Mouse (Mus musculus): ENCODE data around the gene Il12rb1. TPM values are rescaled to one million over a fixed set of nuclear protein-coding genes. Genes with fewer than 3 reads are reported as not detected.

Il12rb1 gene
- polyA plus RNA-seq, 1 experiment from 2014 or later, result 0.16 TPM

- Histone ChIP-seq H3K4me2 (replicated peaks; ENCODE audit: low read depth, low read length) (no peak overlapping the region), H3K9me3 (ENCODE audit: low read length) (no peaks in the 10 kb centered on the region), H3K9ac (replicated peaks; ENCODE audit: low read depth) (no peak overlapping the region), H3K36me3 (ENCODE audit: insufficient read depth, low read length) (peaks cover 5% of the 10 kb centered on the region; the same call in 1 of the 2 replicates), H3K4me3 (ENCODE audit: low read depth, low read length) (no peak overlapping the region), H3K27me3 (replicated peaks; ENCODE audit: insufficient read depth, low read length) (no peaks in the 10 kb centered on the region), H3K4me1 (ENCODE audit: insufficient read depth, low read depth, low read length) (peaks cover 2% of the 10 kb centered on the region), H3K27ac (ENCODE audit: low read length) (no peak overlapping the region)
- TF ChIP-seq EP300 (IDR thresholded peaks at IDR 0.05), result no peak
- TF ChIP-seq CTCF (IDR thresholded peaks at IDR 0.05), result peak; percentile 99
- ATAC-seq, result no peak
- peak; percentile 83 for DNase-seq (ENCODE audit: low spot score)
- 27% methylated on average over 22 of the region's 22 CpGs for WGBS
Measured at GRCm38 (mm10) chr8:70841147-70842072, 33.2 kb downstream of the Il12rb1 start.

DNA sequence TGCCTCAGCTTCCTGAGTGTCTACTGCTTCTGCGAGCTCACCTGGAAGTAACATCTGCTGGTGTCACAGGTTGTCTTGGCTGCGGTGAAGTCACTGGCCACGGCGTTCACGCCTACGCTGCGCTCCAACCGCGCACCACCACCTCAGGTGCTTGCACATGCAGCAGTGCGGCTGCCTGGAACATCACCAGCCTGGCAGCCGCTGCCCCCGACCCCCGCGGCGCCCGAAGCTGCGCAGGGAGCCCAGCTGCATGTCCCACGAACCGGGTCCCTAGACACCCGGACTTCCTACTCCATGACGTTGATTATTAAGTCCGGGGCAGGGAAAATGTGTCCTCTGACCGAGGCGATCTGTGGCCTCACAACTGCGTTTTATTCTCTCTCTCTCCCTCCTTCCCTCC, 34.2 kb downstream of the Il12rb1 start:
- H3K27me3 ChIP-seq (replicated peaks; ENCODE audit: insufficient read depth, low read length), result no peaks in the 10 kb centered on the region
- H3K4me1 ChIP-seq (ENCODE audit: insufficient read depth, low read depth, low read length), result peaks cover 2% of the 10 kb centered on the region
- no peak for DNase-seq (ENCODE audit: low spot score)
- no peak overlapping the region for H3K4me2 ChIP-seq (replicated peaks; ENCODE audit: low read depth, low read length)
- no peaks in the 10 kb centered on the region for H3K9me3 ChIP-seq (ENCODE audit: low read length)
- no peak overlapping the region for H3K9ac ChIP-seq (replicated peaks; ENCODE audit: low read depth)
- no peak for ATAC-seq
- no peak overlapping the region for H3K4me3 ChIP-seq (ENCODE audit: low read depth, low read length)
- TF ChIP-seq EP300 (IDR thresholded peaks at IDR 0.05) (no peak), CTCF (IDR thresholded peaks at IDR 0.05) (no peak)
- H3K27ac ChIP-seq (ENCODE audit: low read length), result no peak overlapping the region
- WGBS, result 69% methylated on average over 25 of the region's 25 CpGs
- no peaks in the 10 kb centered on the region for H3K36me3 ChIP-seq (ENCODE audit: insufficient read depth, low read length)

DNA sequence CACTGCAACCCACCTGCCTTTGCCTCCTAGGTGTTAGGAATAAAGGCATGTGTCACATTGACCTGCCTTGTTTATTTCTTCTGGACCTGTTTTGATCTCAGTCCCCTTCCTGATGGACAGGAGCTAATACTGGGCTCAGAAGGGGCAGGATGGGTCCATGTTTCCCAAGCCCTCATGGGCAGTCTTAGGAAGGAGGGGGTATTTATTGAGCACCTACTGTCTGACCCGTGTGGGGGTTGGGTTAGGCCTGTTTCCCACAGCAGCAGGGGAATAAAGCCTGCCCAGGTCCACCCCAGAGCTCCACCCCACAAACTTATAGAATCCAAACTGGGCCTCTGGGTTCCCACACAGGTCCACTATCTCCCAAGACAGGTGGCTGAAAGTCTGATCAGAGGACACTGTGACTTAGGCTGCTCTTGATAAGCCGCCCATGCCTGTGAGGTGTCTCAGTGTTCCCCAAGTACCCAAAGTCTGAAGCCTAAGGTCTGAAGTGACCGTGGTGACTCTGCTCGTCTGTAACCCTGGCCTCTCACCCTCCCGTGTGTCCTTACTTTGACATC, 35.0 kb downstream of the Il12rb1 start:
- Histone ChIP-seq H3K9ac (replicated peaks; ENCODE audit: low read depth) (no peak overlapping the region), H3K27me3 (replicated peaks; ENCODE audit: insufficient read depth, low read length) (no peaks in the 10 kb centered on the region), H3K27ac (ENCODE audit: low read length) (no peak overlapping the region), H3K4me2 (replicated peaks; ENCODE audit: low read depth, low read length) (no peak overlapping the region), H3K4me3 (ENCODE audit: low read depth, low read length) (no peak overlapping the region), H3K9me3 (ENCODE audit: low read length) (no peaks in the 10 kb centered on the region), H3K36me3 (ENCODE audit: insufficient read depth, low read length) (no peaks in the 10 kb centered on the region), H3K4me1 (ENCODE audit: insufficient read depth, low read depth, low read length) (peaks cover 2% of the 10 kb centered on the region)
- 86% methylated on average over 5 of the region's 5 CpGs for WGBS
- DNase-seq (ENCODE audit: low spot score) (no peak), ATAC-seq (no peak)
- TF ChIP-seq EP300 (IDR thresholded peaks at IDR 0.05) (no peak), CTCF (IDR thresholded peaks at IDR 0.05) (no peak)

GRCm38 (mm10) chr8:70843941-70844340, 35.7 kb downstream of the Il12rb1 start:
- no peaks in the 10 kb centered on the region for H3K36me3 ChIP-seq (ENCODE audit: insufficient read depth, low read length)
- no peak overlapping the region for H3K9ac ChIP-seq (replicated peaks; ENCODE audit: low read depth)
- H3K4me3 ChIP-seq (ENCODE audit: low read depth, low read length), result no peak overlapping the region
- WGBS, result 89% methylated on average over 8 of the region's 8 CpGs
- no peaks in the 10 kb centered on the region for H3K27me3 ChIP-seq (replicated peaks; ENCODE audit: insufficient read depth, low read length)
- DNase-seq (ENCODE audit: low spot score) (no peak), ATAC-seq (no peak)
- H3K4me1 ChIP-seq (ENCODE audit: insufficient read depth, low read depth, low read length), result peaks cover 2% of the 10 kb centered on the region; the same call in 1 of the 2 replicates
- H3K9me3 ChIP-seq (ENCODE audit: low read length), result no peaks in the 10 kb centered on the region
- TF ChIP-seq EP300 (IDR thresholded peaks at IDR 0.05) (no peak), CTCF (IDR thresholded peaks at IDR 0.05) (no peak)
- H3K4me2 ChIP-seq (replicated peaks; ENCODE audit: low read depth, low read length), result no peak overlapping the region
- no peak overlapping the region for H3K27ac ChIP-seq (ENCODE audit: low read length)

- Histone ChIP-seq H3K27ac (ENCODE audit: low read length) (no peak overlapping the region), H3K4me1 (ENCODE audit: insufficient read depth, low read depth, low read length) (peaks cover 2% of the 10 kb centered on the region; the same call in 1 of the 2 replicates), H3K9ac (replicated peaks; ENCODE audit: low read depth) (no peak overlapping the region), H3K4me3 (ENCODE audit: low read depth, low read length) (no peak overlapping the region), H3K36me3 (ENCODE audit: insufficient read depth, low read length) (no peaks in the 10 kb centered on the region), H3K9me3 (ENCODE audit: low read length) (no peaks in the 10 kb centered on the region), H3K27me3 (replicated peaks; ENCODE audit: insufficient read depth, low read length) (no peaks in the 10 kb centered on the region), H3K4me2 (replicated peaks; ENCODE audit: low read depth, low read length) (no peak overlapping the region)
- DNase-seq (ENCODE audit: low spot score) (peak; percentile 87), ATAC-seq (no peak)
- WGBS, result 1% methylated on average over 6 of the region's 6 CpGs
- TF ChIP-seq EP300 (IDR thresholded peaks at IDR 0.05), result no peak
- TF ChIP-seq CTCF (IDR thresholded peaks at IDR 0.05), result peak; percentile 97
Measured at GRCm38 (mm10) chr8:70844523-70844922, 36.3 kb downstream of the Il12rb1 start.

DNA sequence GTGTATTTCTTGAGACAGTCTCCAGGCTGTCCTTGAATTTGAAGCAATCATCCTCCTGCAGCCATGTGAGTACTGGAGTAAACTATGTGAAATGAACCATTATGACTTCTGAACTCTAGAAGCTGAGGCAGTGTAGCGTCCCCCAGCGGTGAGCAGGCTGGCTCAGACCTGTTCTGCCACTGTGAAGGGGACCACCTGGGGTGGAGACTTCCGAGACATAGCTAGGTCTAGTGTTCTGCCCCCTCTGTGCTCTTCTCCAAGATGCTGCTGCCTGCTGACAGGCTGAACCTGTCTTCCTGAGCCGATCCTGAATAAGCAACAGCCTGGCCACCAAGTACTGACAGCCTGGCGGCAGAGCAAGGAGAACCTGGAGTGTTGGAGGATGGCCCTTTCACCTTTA, 36.9 kb downstream of the Il12rb1 start:
- peaks cover 2% of the 10 kb centered on the region; the same call in 1 of the 2 replicates for H3K4me1 ChIP-seq (ENCODE audit: insufficient read depth, low read depth, low read length)
- TF ChIP-seq EP300 (IDR thresholded peaks at IDR 0.05), result no peak
- no peak for TF ChIP-seq CTCF (IDR thresholded peaks at IDR 0.05)
- H3K36me3 ChIP-seq (ENCODE audit: insufficient read depth, low read length), result no peaks in the 10 kb centered on the region
- no peak overlapping the region for H3K4me3 ChIP-seq (ENCODE audit: low read depth, low read length)
- ATAC-seq (no peak), DNase-seq (ENCODE audit: low spot score) (no peak)
- no peak overlapping the region for H3K27ac ChIP-seq (ENCODE audit: low read length)
- H3K9me3 ChIP-seq (ENCODE audit: low read length), result no peaks in the 10 kb centered on the region
- WGBS, result 45% methylated on average over 5 of the region's 5 CpGs
- H3K27me3 ChIP-seq (replicated peaks; ENCODE audit: insufficient read depth, low read length), result no peaks in the 10 kb centered on the region
- H3K9ac ChIP-seq (replicated peaks; ENCODE audit: low read depth), result no peak overlapping the region
- no peak overlapping the region for H3K4me2 ChIP-seq (replicated peaks; ENCODE audit: low read depth, low read length)

Measured in lung, postnatal 0 days (tissue).